ENCODE assay signal across 8 mouse cellular contexts in genomic region chr4:13565921-13566493, GRCm38 (mm10).
DNase-seq lines count a peak whose midpoint lies in the region; ATAC-seq and TF ChIP-seq lines count a peak whose summit lies in the region.

No protein-coding gene starts in this region.

- ATAC-seq in frontal cortex, adult (ENCODE audit: low TSS enrichment) = peak; percentile 91
- peak; percentile 94 for ATAC-seq in midbrain, embryonic 13.5 days
- no peak for ATAC-seq in monocyte, adult 5-6 weeks (replicated peaks; ENCODE audit: insufficient number of reproducible peaks, low FRiP score, low TSS enrichment, poor library complexity, severe bottlenecking)

- H3K36me3 ChIP-seq in ES-E14 (ENCODE audit: control insufficient read depth, insufficient read depth, low read length, poor library complexity, severe bottlenecking) = no peaks in the 10 kb centered on the region
- H3K36me3 ChIP-seq in hindbrain, embryonic 10.5 days = no peaks in the 10 kb centered on the region
- no peaks in the 10 kb centered on the region for H3K36me3 ChIP-seq in midbrain, embryonic 13.5 days

- H3K9me3 ChIP-seq in ES-E14 (ENCODE audit: control insufficient read depth, insufficient read depth, low read depth, low read length) = no peaks in the 10 kb centered on the region
- H3K9me3 ChIP-seq in hindbrain, embryonic 10.5 days = 0 out of 2 replicates have a peak, but pooled peaks cover 4% of the 10 kb centered on the region
- H3K9me3 ChIP-seq in midbrain, embryonic 13.5 days = peaks cover 4% of the 10 kb centered on the region; the same call in 1 of the 2 replicates

- peaks cover 20% of the 10 kb centered on the region; the same call in 1 of the 2 replicates for H3K27me3 ChIP-seq in hindbrain, embryonic 10.5 days (ENCODE audit: insufficient read depth, poor library complexity, severe bottlenecking)
- no peaks in the 10 kb centered on the region for H3K27me3 ChIP-seq in midbrain, embryonic 13.5 days

- H3K9ac ChIP-seq in ES-E14 (ENCODE audit: insufficient read depth, low read depth, low read length, poor library complexity, severe bottlenecking) = no peak overlapping the region
- H3K9ac ChIP-seq in midbrain, embryonic 13.5 days (replicated peaks) = peak overlapping the region; percentile 54; the same call in 1 of the 2 replicates

- H3K4me2 ChIP-seq in midbrain, embryonic 13.5 days (replicated peaks) = peak overlapping the region; percentile 49

- in situ Hi-C loops in ES-E14 (cut with MboI; ENCODE audit: low sequenced_read_pairs in 2 of 2, unreplicated experiment in 2 of 2) = no loop called here

- no peak overlapping the region for H3K4me3 ChIP-seq in ES-E14 (ENCODE audit: insufficient read depth in 1 of 2, low read depth in 1 of 2, low read length in 2 of 2, poor library complexity in 1 of 2, severe bottlenecking in 1 of 2)
- peak overlapping the region; percentile 37 for H3K4me3 ChIP-seq in hindbrain, embryonic 10.5 days
- H3K4me3 ChIP-seq in midbrain, embryonic 13.5 days (replicated peaks) = peak overlapping the region; percentile 33

- WGBS in hindbrain, embryonic 10.5 days = 2% methylated on average over 14 of the region's 14 CpGs
- 4% methylated on average over 14 of the region's 14 CpGs for WGBS in midbrain, embryonic 13.5 days

- 0 out of 4 replicates have a peak, but pooled peaks cover 0 to 2% of the 10 kb centered on the region in 2 experiments for H3K4me1 ChIP-seq in ES-E14 (ENCODE audit: control insufficient read depth in 2 of 2, insufficient read depth in 2 of 2, low read length in 2 of 2, poor library complexity in 1 of 2)
- peaks cover 10% of the 10 kb centered on the region for H3K4me1 ChIP-seq in hindbrain, embryonic 10.5 days (replicated peaks)
- peaks cover 19% of the 10 kb centered on the region for H3K4me1 ChIP-seq in midbrain, embryonic 13.5 days (replicated peaks)

- DNase-seq in frontal cortex, postnatal 25 days (ENCODE audit: low spot score in 2 of 2) = no peak
- DNase-seq in ES-E14 (ENCODE audit: low read depth, low spot score) = peak; percentile 61
- peak; percentile 4 for DNase-seq in hindbrain, embryonic 10.5 days (ENCODE audit: low spot score)
- no peak for DNase-seq in urinary bladder, postnatal 10 days (ENCODE audit: low spot score)
- DNase-seq in thymus, postnatal 0 days (ENCODE audit: low spot score) = no peak

- H3K27ac ChIP-seq in ES-E14 (ENCODE audit: insufficient read depth, low read depth, low read length, poor library complexity, severe bottlenecking) = no peak overlapping the region
- 0 out of 2 replicates have a peak overlapping the region, but pooled peaks have one; percentile 12 for H3K27ac ChIP-seq in hindbrain, embryonic 10.5 days
- H3K27ac ChIP-seq in midbrain, embryonic 13.5 days = peak overlapping the region; percentile 72

TF ChIP-seq in ES-E14, 5 proteins besides CTCF, POLR2A, EP300 and RAD21:
- TF ChIP-seq ZC3H11A (IDR thresholded peaks at IDR 0.05; ENCODE audit: borderline replicate concordance, low read depth, low read length) = no peak
- TF ChIP-seq HCFC1 (IDR thresholded peaks at IDR 0.05; ENCODE audit: borderline replicate concordance, insufficient read depth, low read length) = no peak
- TF ChIP-seq ZNF384 (IDR thresholded peaks at IDR 0.05; ENCODE audit: low read depth, low read length) = no peak
- no peak for TF ChIP-seq MAFK (IDR thresholded peaks at IDR 0.05; ENCODE audit: insufficient read depth, low read depth, low read length)
- no peak for TF ChIP-seq CHD2 (IDR thresholded peaks at IDR 0.05; ENCODE audit: low read depth, low read length)

Comparison
In these comparisons a context has a peak if more than half of its experiments do, and no peak if none do; other contexts are left out.
1. DNase-seq: peak in ES-E14 (single experiment) and hindbrain, embryonic 10.5 days (single experiment); none in frontal cortex, postnatal 25 days (0 of 2), urinary bladder, postnatal 10 days (single experiment) and thymus, postnatal 0 days (single experiment).
2. H3K4me3 ChIP-seq: peak in hindbrain, embryonic 10.5 days (single experiment) and midbrain, embryonic 13.5 days (single experiment); none in ES-E14 (0 of 2).